Mouse (Mus musculus) bone marrow macrophage, adult 2 months (primary cell): ENCODE measurements around the gene Mad1l1.

ENCODE experiments used
- CTCF ChIP-seq: IDR thresholded peaks from 2 replicates; pipeline ENCODE4 v1.5.1; 2012; ENCODE audit warnings: low read depth, mild to moderate bottlenecking, low read length, moderate library complexity
- POLR2A ChIP-seq: IDR thresholded peaks from 2 replicates; pipeline ENCODE4 v1.6.1; 2012; ENCODE audit warnings: mild to moderate bottlenecking, low read depth, low read length, borderline replicate concordance

DNA sequence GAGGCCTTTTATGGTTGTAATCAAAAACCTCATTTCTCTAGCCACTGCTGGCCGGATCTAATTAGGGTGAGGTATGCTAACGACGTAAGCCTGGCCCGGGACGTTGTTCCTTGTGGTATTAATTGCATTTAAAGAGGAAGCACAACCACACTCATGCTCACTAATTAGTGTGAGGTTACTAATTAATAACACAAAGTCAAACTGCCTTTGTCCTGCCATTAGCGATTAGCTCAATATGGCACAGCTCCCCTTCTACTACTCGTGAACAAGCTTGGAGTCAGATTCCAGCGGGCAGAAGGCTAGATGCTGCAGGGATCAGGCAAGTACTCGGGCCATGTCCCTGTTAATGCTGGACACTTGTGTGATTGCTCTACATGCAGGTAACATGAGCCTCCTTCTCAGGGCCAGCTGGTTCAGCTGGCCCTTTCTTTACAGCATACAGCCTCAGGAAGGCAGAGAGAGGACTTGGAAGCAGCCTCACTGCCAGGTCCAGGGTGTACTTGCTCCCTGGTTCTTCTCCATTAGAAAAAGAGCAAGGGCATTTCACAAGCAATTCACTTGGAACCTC, 192.9 kb downstream of the Mad1l1 start:
- TF ChIP-seq CTCF, result no peak
- TF ChIP-seq POLR2A, result no peak
